Mouse (Mus musculus) forebrain, postnatal 0 days (tissue): ENCODE measurements around the gene Cbll1. TPM values are rescaled to one million over a fixed set of nuclear protein-coding genes. Genes with fewer than 3 reads are reported as not detected.

Experiments
- ATAC-seq: fragments of 200-750 bp; cut with Nextera tagmentation; 2 replicates; pipeline ENCODE4 v1.8.0; 2017; ENCODE audit warnings: mild to moderate bottlenecking, moderate library complexity
- DNase-seq: peaks from one replicate; pipeline ENCODE4 v3.0.0-alpha.2; 2015
- H3K27ac ChIP-seq: fragments of 300-500 bp; sonication (generic); 2 replicates; pipeline ENCODE4 v1.5.1; 2014; ENCODE audit warnings: low read depth, mild to moderate bottlenecking, antibody characterized with exemption, low read length, moderate library complexity, mixed read lengths
- H3K27me3 ChIP-seq: fragments of 300-500 bp; sonication (generic); 2 replicates; pipeline ENCODE4 v1.6.1; 2014; ENCODE audit warnings: mild to moderate bottlenecking, low read length, mixed read lengths; ENCODE audit not compliant: insufficient read depth
- H3K36me3 ChIP-seq: fragments of 300-500 bp; sonication (generic); 2 replicates; pipeline ENCODE4 v1.6.1; 2014; ENCODE audit warnings: mild to moderate bottlenecking, moderate library complexity; ENCODE audit not compliant: insufficient read depth
- H3K4me1 ChIP-seq: fragments of 300-500 bp; sonication (generic); 2 replicates; pipeline ENCODE4 v1.6.1; 2014; ENCODE audit warnings: antibody characterized with exemption; ENCODE audit not compliant: insufficient read depth
- H3K4me2 ChIP-seq: fragments of 300-500 bp; sonication (generic); 2 replicates; pipeline ENCODE4 v1.6.1; 2014; ENCODE audit warnings: low read depth, mild to moderate bottlenecking, moderate library complexity
- H3K4me3 ChIP-seq: fragments of 300-500 bp; sonication (generic); 2 replicates; pipeline ENCODE4 v1.5.1; 2014; ENCODE audit warnings: low read depth, low read length, mixed read lengths
- H3K9ac ChIP-seq: fragments of 300-500 bp; sonication (generic); 2 replicates; pipeline ENCODE4 v1.6.1; 2014; ENCODE audit warnings: mild to moderate bottlenecking
- H3K9me3 ChIP-seq: fragments of 300-500 bp; sonication (generic); 2 replicates; pipeline ENCODE4 v1.6.1; 2016; ENCODE audit warnings: low read length
- CTCF ChIP-seq: sonication (generic); IDR thresholded peaks from 2 replicates; pipeline ENCODE4 v1.5.1; 2016; ENCODE audit warnings: antibody characterized with exemption, control low read depth, low read depth
- WGBS: fragments of 180-500 bp; shearing (Covaris S2); extraction: QIAGEN DNeasy Blood & Tissue Kit; methylation state at CpG from one replicate; pipeline ENCODE4 v1.1.7; 2014; 5-methylcytosine and 5-hydroxymethylcytosine counted together
- polyA plus RNA-seq: library from polyadenylated mRNA; unstranded; fragments of >200 nt; fragmentation: Nextera tagmentation; extraction: Ambion mirVana; gene quantifications from 2 replicates; pipeline ENCODE4 v1.2.1, GENCODE M21; 2015
- total RNA-seq: library from RNA; depleted of rRNA; stranded (reverse); fragments of >200 nt; gene quantifications from 2 replicates; pipeline ENCODE4 v1.2.3, GENCODE M21; 2014; rRNA removed

Cbll1 gene
- total and polyA plus RNA-seq, 2 experiments from 2014 or later = 18.1 to 25.9 TPM

DNA sequence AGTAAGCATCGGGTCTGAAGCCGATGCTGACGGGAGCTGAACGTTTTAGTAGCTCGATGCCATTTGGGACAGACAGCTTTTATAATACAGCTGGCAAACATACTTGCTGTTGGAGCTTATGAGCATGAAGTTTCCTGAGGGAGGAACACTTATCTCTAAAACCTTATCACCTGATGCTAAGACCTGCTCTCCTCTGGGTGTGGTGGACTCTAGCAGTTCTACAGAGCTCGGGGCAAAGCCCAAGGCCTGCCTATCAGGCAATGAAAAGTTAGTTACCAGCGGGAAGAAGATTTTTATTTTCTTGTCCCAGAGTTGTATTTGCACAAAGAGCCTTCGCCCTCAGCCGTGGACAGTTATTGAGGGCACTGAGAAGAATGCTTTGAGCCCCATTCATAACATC, 43.1 kb downstream of the Cbll1 start:
- Histone ChIP-seq H3K4me3 (no peak overlapping the region), H3K36me3 (no peaks in the 10 kb centered on the region), H3K4me1 (no peaks in the 10 kb centered on the region), H3K27me3 (no peaks in the 10 kb centered on the region), H3K9ac (no peak overlapping the region), H3K4me2 (no peak overlapping the region), H3K9me3 (no peaks in the 10 kb centered on the region), H3K27ac (no peak overlapping the region)
- no peak for DNase-seq
- WGBS = 79% methylated on average over 9 of the region's 9 CpGs
- no peak for ATAC-seq
- no peak for TF ChIP-seq CTCF

DNA sequence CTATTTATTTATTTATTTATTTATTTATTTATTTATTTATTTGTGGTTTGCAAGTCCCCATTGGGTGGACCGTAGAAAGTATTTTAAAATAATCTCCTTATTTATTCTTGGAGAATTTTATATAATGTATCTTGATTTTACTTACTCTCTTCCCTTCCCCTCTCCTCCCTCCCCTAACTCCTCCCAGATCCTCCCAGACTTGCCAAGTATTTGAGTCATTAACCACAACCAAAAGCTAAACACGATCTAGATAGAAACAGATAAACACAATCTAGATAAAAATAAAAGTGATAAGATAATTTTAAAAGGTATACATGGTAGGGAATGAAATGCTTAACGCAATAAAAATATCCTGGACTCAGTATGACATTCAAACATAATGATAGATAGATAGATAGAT, 50.1 kb downstream of the Cbll1 start:
- H3K4me1 ChIP-seq = no peaks in the 10 kb centered on the region
- H3K4me3 ChIP-seq = no peak overlapping the region
- H3K4me2 ChIP-seq = no peak overlapping the region
- no peaks in the 10 kb centered on the region for H3K9me3 ChIP-seq
- ATAC-seq (no peak), DNase-seq (no peak)
- 91% methylated on average over 3 of the region's 3 CpGs for WGBS
- no peaks in the 10 kb centered on the region for H3K36me3 ChIP-seq
- TF ChIP-seq CTCF = no peak
- no peak overlapping the region for H3K27ac ChIP-seq
- H3K9ac ChIP-seq = no peak overlapping the region
- no peaks in the 10 kb centered on the region for H3K27me3 ChIP-seq

DNA sequence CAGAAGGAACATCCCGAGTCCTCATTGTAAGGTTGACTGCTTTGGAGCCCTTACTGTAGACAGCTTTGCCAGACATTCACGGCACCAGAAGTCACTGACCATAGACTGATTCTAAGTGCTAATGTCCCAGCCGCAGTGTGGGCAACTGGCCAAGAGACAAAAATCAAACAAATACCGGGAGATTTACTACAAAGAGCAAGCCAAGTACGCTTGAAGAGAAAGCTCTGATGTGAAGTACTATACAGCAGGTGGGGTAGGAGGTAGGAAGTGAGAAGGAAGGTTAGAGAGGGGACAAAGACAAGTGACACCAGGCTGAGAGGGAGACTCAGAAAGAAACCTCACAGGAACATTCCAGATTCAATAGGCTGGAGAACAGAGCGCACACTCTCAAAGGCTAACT, 54.6 kb downstream of the Cbll1 start:
- DNase-seq = no peak
- ATAC-seq = no peak
- no peak for TF ChIP-seq CTCF
- Histone ChIP-seq H3K9ac (no peak overlapping the region), H3K4me3 (no peak overlapping the region), H3K27me3 (no peaks in the 10 kb centered on the region), H3K27ac (no peak overlapping the region), H3K4me2 (no peak overlapping the region), H3K36me3 (no peaks in the 10 kb centered on the region), H3K4me1 (no peaks in the 10 kb centered on the region), H3K9me3 (no peaks in the 10 kb centered on the region)
- WGBS = 51% methylated on average over 6 of the region's 6 CpGs

DNA sequence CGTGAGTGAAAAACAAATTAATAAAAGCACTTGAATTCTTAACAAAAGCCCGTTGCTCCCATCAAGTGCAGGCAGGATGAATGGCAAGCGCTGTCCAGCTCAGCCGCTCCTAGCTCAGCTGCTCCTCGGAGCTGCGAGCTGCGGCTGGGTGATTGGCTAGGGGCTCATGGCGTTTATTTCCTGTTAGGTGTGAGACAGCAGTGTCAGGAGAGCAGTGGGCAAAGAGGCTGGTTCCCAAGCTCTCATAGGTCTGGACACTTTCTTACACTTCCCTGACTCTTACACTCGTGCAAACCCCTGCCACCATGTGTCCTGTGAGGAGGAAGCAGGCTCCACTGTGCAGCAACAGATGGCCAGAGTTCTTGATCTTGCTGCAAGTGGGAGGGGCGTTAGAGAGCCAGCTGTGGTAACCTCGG, 55.3 kb downstream of the Cbll1 start:
- Histone ChIP-seq H3K4me2 (peak overlapping the region; percentile 43), H3K9me3 (no peaks in the 10 kb centered on the region), H3K27me3 (no peaks in the 10 kb centered on the region), H3K36me3 (no peaks in the 10 kb centered on the region), H3K4me1 (no peaks in the 10 kb centered on the region), H3K4me3 (peak overlapping the region; percentile 0; the same call in 1 of the 2 replicates), H3K9ac (no peak overlapping the region), H3K27ac (no peak overlapping the region)
- ATAC-seq = peak; percentile 65
- no peak for TF ChIP-seq CTCF
- WGBS = 1% methylated on average over 11 of the region's 11 CpGs
- DNase-seq = peak; percentile 6

DNA sequence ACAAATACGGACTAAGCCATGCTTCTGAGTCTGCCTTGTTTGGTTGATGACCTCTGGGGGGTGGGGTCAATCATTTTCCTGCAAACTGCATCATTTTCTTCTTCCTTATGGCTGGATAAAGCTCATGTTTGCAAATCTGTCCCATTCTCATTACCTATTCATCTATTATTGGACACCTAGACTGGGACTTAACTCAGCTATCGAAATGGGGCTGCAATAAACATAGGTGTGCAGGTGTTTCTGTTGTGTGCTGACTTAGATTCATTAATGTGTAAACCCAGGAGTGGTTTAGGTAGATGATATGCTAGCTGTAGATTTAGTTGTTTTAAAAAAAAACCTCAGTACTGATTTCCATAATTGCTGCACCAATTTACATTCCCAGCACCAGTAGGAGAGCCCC, 59.8 kb downstream of the Cbll1 start:
- no peaks in the 10 kb centered on the region for H3K36me3 ChIP-seq
- 79% methylated on average over 2 of the region's 2 CpGs for WGBS
- ATAC-seq (no peak), DNase-seq (no peak)
- no peak overlapping the region for H3K27ac ChIP-seq
- no peak for TF ChIP-seq CTCF
- H3K4me1 ChIP-seq = no peaks in the 10 kb centered on the region
- no peak overlapping the region for H3K4me3 ChIP-seq
- H3K27me3 ChIP-seq = no peaks in the 10 kb centered on the region
- H3K9ac ChIP-seq = no peak overlapping the region
- H3K9me3 ChIP-seq = no peaks in the 10 kb centered on the region
- H3K4me2 ChIP-seq = no peak overlapping the region

DNA sequence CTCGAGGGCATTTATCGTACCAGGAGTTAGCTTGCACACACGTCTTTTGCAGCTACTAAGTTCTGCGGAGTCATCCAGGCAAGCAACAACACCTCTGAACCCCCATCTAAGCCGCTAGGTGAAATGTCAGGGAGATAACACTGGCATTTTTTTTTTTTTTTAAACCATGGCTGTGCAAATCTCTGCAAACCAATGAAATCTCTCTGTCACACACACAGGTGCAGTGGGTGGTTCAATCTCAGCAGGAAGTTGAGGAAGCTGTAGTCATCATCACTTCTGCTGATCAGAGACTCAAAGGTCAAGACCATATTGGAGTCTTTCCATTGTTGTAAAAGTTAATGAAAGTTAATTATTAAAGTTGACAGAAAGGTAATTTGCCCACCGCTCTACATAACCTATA, 61.6 kb downstream of the Cbll1 start:
- ATAC-seq (no peak), DNase-seq (no peak)
- Histone ChIP-seq H3K4me1 (no peaks in the 10 kb centered on the region), H3K9ac (no peak overlapping the region), H3K27me3 (no peaks in the 10 kb centered on the region), H3K9me3 (no peaks in the 10 kb centered on the region), H3K4me2 (no peak overlapping the region), H3K4me3 (no peak overlapping the region), H3K27ac (no peak overlapping the region), H3K36me3 (no peaks in the 10 kb centered on the region)
- 78% methylated on average over 6 of the region's 6 CpGs for WGBS
- TF ChIP-seq CTCF = no peak

Other genes starting within 250 kb of the Cbll1 start
- 25.3 and 33.4 TPM in 2 replicates for gene Lamb1, start 234.4 kb downstream of the Cbll1 start, total RNA-seq
- gene Lamb1, start 234.4 kb downstream of the Cbll1 start, polyA plus RNA-seq = 10.2 and 12.1 TPM in 2 replicates
- gene Dld, start 148.2 kb downstream of the Cbll1 start, total RNA-seq = 57.5 and 64.2 TPM in 2 replicates
- gene Dld, start 148.2 kb downstream of the Cbll1 start, polyA plus RNA-seq = 110 and 114 TPM in 2 replicates
- gene Slc26a3, start 108.7 kb downstream of the Cbll1 start, total RNA-seq = 0.46 TPM in 1 of 2 replicates, not detected in the other
- 0.14 TPM in 1 of 2 replicates, not detected in the other for gene Slc26a3, start 108.7 kb downstream of the Cbll1 start, polyA plus RNA-seq
- 0.23 and 0.81 TPM in 2 replicates for gene Slc26a4, start 60.4 kb upstream of the Cbll1 start, total RNA-seq
- gene Slc26a4, start 60.4 kb upstream of the Cbll1 start, polyA plus RNA-seq = 0.26 and 0.31 TPM in 2 replicates
- 7.2 and 9.4 TPM in 2 replicates for gene Bcap29, start 135.0 kb upstream of the Cbll1 start, total RNA-seq
- gene Bcap29, start 135.0 kb upstream of the Cbll1 start, polyA plus RNA-seq = 29.3 and 32.0 TPM in 2 replicates
- gene Dus4l, start 155.2 kb upstream of the Cbll1 start, total RNA-seq = 4.5 and 4.9 TPM in 2 replicates
- gene Dus4l, start 155.2 kb upstream of the Cbll1 start, polyA plus RNA-seq = 5.3 and 7.0 TPM in 2 replicates
- 41.4 and 47.7 TPM in 2 replicates for gene Cog5, start 155.3 kb upstream of the Cbll1 start, total RNA-seq
- 12.8 and 17.3 TPM in 2 replicates for gene Cog5, start 155.3 kb upstream of the Cbll1 start, polyA plus RNA-seq
- 16.6 and 17.2 TPM in 2 replicates for gene Gpr22, start 214.3 kb upstream of the Cbll1 start, total RNA-seq
- gene Gpr22, start 214.3 kb upstream of the Cbll1 start, polyA plus RNA-seq = 12.3 and 13.3 TPM in 2 replicates